Comparison of ENCODE assay signal across 25 mouse cellular contexts in genomic region chr10:25369691-25370090, GRCm38 (mm10). TPM values are rescaled to one million over a fixed set of nuclear protein-coding genes. Genes with fewer than 3 reads are reported as not detected.
DNase-seq lines count a peak whose midpoint lies in the region; ATAC-seq and TF ChIP-seq lines count a peak whose summit lies in the region.
"Had no signal": no experiment of that assay in that cellular context is flagged by ENCODE, and none has a peak within 500 bp of the region (broad histone marks: within the 10 kb centered on the region; RNA-seq: fewer than 3 reads in every experiment).

No protein-coding gene starts in this region.

- no peak for TF ChIP-seq EP300 in heart, postnatal 0 days (IDR thresholded peaks at IDR 0.05; ENCODE audit: low read depth)

- no peak overlapping the region; the same call in 1 of the 2 replicates for H3K9ac ChIP-seq in heart, postnatal 0 days (replicated peaks; ENCODE audit: low read depth, low read length)
- no peak overlapping the region for H3K9ac ChIP-seq in ES-E14 (ENCODE audit: insufficient read depth, low read depth, low read length, poor library complexity, severe bottlenecking)
- H3K9ac ChIP-seq in limb, embryonic 12.5 days (replicated peaks), result no peak overlapping the region
- H3K9ac ChIP-seq: forebrain, embryonic 12.5 days; hindbrain, embryonic 12.5 days; liver, embryonic 13.5 days; lung, embryonic 15.5 days; neural tube, embryonic 15.5 days had no signal

- WGBS in heart, postnatal 0 days, result 83% methylated on average over 9 of the region's 9 CpGs
- WGBS in limb, embryonic 12.5 days, result 67% methylated on average over 9 of the region's 9 CpGs

- ATAC-seq in heart, postnatal 0 days (ENCODE audit: insufficient read depth, low read depth), result no peak
- ATAC-seq in limb, embryonic 12.5 days (ENCODE audit: insufficient number of reproducible peaks, insufficient read depth, low FRiP score, low TSS enrichment, low read depth), result no peak
- ATAC-seq in erythroblast, adult 5-6 weeks (replicated peaks; ENCODE audit: low FRiP score, poor library complexity, severe bottlenecking), result no peak
- ATAC-seq: intestine, postnatal 0 days had no signal

- no peaks in the 10 kb centered on the region for H3K9me3 ChIP-seq in heart, postnatal 0 days (replicated peaks; ENCODE audit: control insufficient read depth, low read length)
- H3K9me3 ChIP-seq in ES-E14 (ENCODE audit: control insufficient read depth, insufficient read depth, low read depth, low read length), result no peaks in the 10 kb centered on the region
- H3K9me3 ChIP-seq in limb, embryonic 12.5 days, result no peaks in the 10 kb centered on the region
- H3K9me3 ChIP-seq: forebrain, embryonic 12.5 days; hindbrain, embryonic 12.5 days; liver, embryonic 13.5 days; lung, embryonic 15.5 days; midbrain, embryonic 10.5 days; neural tube, embryonic 15.5 days had no signal

- H3K4me1 ChIP-seq in heart, postnatal 0 days (ENCODE audit: control insufficient read depth, insufficient read depth), result peaks cover 33% of the 10 kb centered on the region
- H3K4me1 ChIP-seq in ES-E14 (ENCODE audit: control insufficient read depth in 2 of 2, insufficient read depth in 2 of 2, low read length in 2 of 2, poor library complexity in 1 of 2), result peaks cover 5 to 9% of the 10 kb centered on the region in 2 experiments
- peaks cover 29% of the 10 kb centered on the region for H3K4me1 ChIP-seq in brown adipose tissue, adult 24 weeks (ENCODE audit: control insufficient read depth, insufficient read depth, insufficient read length, low read length)
- peaks cover 86% of the 10 kb centered on the region for H3K4me1 ChIP-seq in limb, embryonic 12.5 days (replicated peaks)

- in situ Hi-C loops in ES-E14 (cut with MboI; ENCODE audit: low sequenced_read_pairs in 2 of 2, unreplicated experiment in 2 of 2), result no loop called here

- no peaks in the 10 kb centered on the region for H3K27me3 ChIP-seq in heart, postnatal 0 days (ENCODE audit: control insufficient read depth, insufficient read depth, low read length)
- H3K27me3 ChIP-seq in limb, embryonic 12.5 days, result no peaks in the 10 kb centered on the region
- H3K27me3 ChIP-seq: CH12.LX; forebrain, embryonic 12.5 days; hindbrain, embryonic 12.5 days; liver, embryonic 13.5 days; lung, embryonic 15.5 days; neural tube, embryonic 15.5 days had no signal

- peak overlapping the region; percentile 40; the same call in 1 of the 2 replicates for H3K27ac ChIP-seq in heart, postnatal 0 days (ENCODE audit: low read depth)
- peak overlapping the region; percentile 18; the same call in 1 of the 2 replicates for H3K27ac ChIP-seq in ES-E14 (ENCODE audit: insufficient read depth, low read depth, low read length, poor library complexity, severe bottlenecking)
- H3K27ac ChIP-seq in brown adipose tissue, adult 24 weeks (replicated peaks; ENCODE audit: low read depth, low read length), result peak overlapping the region; percentile 87
- peak overlapping the region; percentile 31 for H3K27ac ChIP-seq in limb, embryonic 12.5 days
- H3K27ac ChIP-seq: forebrain, embryonic 12.5 days; hindbrain, embryonic 12.5 days; liver, embryonic 13.5 days; lung, embryonic 15.5 days; midbrain, embryonic 10.5 days; neural tube, embryonic 15.5 days had no signal

- H3K4me2 ChIP-seq in heart, postnatal 0 days (ENCODE audit: low read depth, low read length), result no peak overlapping the region
- H3K4me2 ChIP-seq in limb, embryonic 12.5 days, result no peak overlapping the region
- H3K4me2 ChIP-seq: forebrain, embryonic 12.5 days; hindbrain, embryonic 12.5 days; liver, embryonic 13.5 days; lung, embryonic 15.5 days; neural tube, embryonic 15.5 days had no signal

- TF ChIP-seq CTCF in heart, postnatal 0 days (IDR thresholded peaks at IDR 0.05; ENCODE audit: low read depth), result no peak

- no peak overlapping the region for H3K4me3 ChIP-seq in heart, postnatal 0 days (ENCODE audit: low read depth, low read length)
- H3K4me3 ChIP-seq in ES-E14 (ENCODE audit: insufficient read depth in 1 of 2, low read depth in 1 of 2, low read length in 2 of 2, poor library complexity in 1 of 2, severe bottlenecking in 1 of 2), result no peak overlapping the region
- no peak overlapping the region for H3K4me3 ChIP-seq in brown adipose tissue, adult 24 weeks (ENCODE audit: insufficient read depth, low read depth, low read length)
- no peak overlapping the region for H3K4me3 ChIP-seq in limb, embryonic 12.5 days (replicated peaks)
- H3K4me3 ChIP-seq: erythroblast, embryonic 14.5 days; forebrain, embryonic 12.5 days; hindbrain, embryonic 12.5 days; liver, embryonic 13.5 days; lung, embryonic 15.5 days; midbrain, embryonic 10.5 days; neural tube, embryonic 15.5 days had no signal

- DNase-seq in heart, postnatal 0 days (ENCODE audit: low spot score), result no peak
- DNase-seq in heart, postnatal 4 days, result no peak
- no peak for DNase-seq in ES-E14 (ENCODE audit: low read depth, low spot score)
- no peak for DNase-seq in frontal cortex, postnatal 36 days (ENCODE audit: low spot score in 2 of 2)
- DNase-seq: adrenal gland, adult 8-10 months; B cell, adult 2 months; cerebellum, adult 2 months; cerebellum, postnatal 36 days; gastrocnemius, postnatal 25 days; heart, postnatal 10 days; kidney, postnatal 25 days; layer of hippocampus, postnatal 36 days; liver, embryonic 13.5 days; lung, postnatal 4 days had no signal

- no peaks in the 10 kb centered on the region for H3K36me3 ChIP-seq in heart, postnatal 0 days (replicated peaks; ENCODE audit: control insufficient read depth, insufficient read depth, low read length)
- H3K36me3 ChIP-seq in ES-E14 (ENCODE audit: control insufficient read depth, insufficient read depth, low read length, poor library complexity, severe bottlenecking), result no peaks in the 10 kb centered on the region
- no peaks in the 10 kb centered on the region for H3K36me3 ChIP-seq in limb, embryonic 12.5 days
- H3K36me3 ChIP-seq: forebrain, embryonic 12.5 days; hindbrain, embryonic 12.5 days; liver, embryonic 13.5 days; lung, embryonic 15.5 days; midbrain, embryonic 10.5 days; neural tube, embryonic 15.5 days had no signal

TF ChIP-seq in ES-E14, 5 proteins besides CTCF, POLR2A, EP300 and RAD21:
- TF ChIP-seq ZNF384 (IDR thresholded peaks at IDR 0.05; ENCODE audit: low read depth, low read length) (no peak), ZC3H11A (IDR thresholded peaks at IDR 0.05; ENCODE audit: borderline replicate concordance, low read depth, low read length) (no peak), HCFC1 (IDR thresholded peaks at IDR 0.05; ENCODE audit: borderline replicate concordance, insufficient read depth, low read length) (no peak), MAFK (IDR thresholded peaks at IDR 0.05; ENCODE audit: insufficient read depth, low read depth, low read length) (no peak), CHD2 (IDR thresholded peaks at IDR 0.05; ENCODE audit: low read depth, low read length) (no peak)

RNA-seq across cellular contexts. Expression of gene Epb41l2, which starts 10.1 kb away (rescaled TPM):
- 34.6 and 50.1 TPM in 2 replicates for total RNA-seq in heart, postnatal 0 days (2014; rRNA removed; ENCODE audit: low replicate concordance)
- 21.6 and 25.5 TPM in 2 replicates for polyA plus RNA-seq in heart, postnatal 0 days (2015; fragmentation: Nextera tagmentation; extraction: Ambion mirVana)
- total RNA-seq in heart, postnatal 4 days (2021), result 10 to 100 TPM; 90.5 to 91.5 TPM
- total RNA-seq in ES-E14 (2012; rRNA removed), result 72.5 and 83.1 TPM in 2 replicates
- 148 and 170 TPM in 2 replicates for polyA plus RNA-seq in brown adipose tissue, adult 24 weeks (2012; ENCODE audit: insufficient read depth, insufficient read length, missing spikeins)
- 106 and 111 TPM in 2 replicates for polyA plus RNA-seq in limb, embryonic 12.5 days (2016; fragmentation: Nextera tagmentation; extraction: Ambion mirVana)
- 11.5 and 13.6 TPM in 2 replicates for total RNA-seq in erythroblast, adult 5-6 weeks (2015; ENCODE audit: low replicate concordance)
- total RNA-seq in erythroblast, adult 5-6 weeks (2017; ENCODE audit: low replicate concordance), result 6.0 and 8.3 TPM in 2 replicates

Comparison
In these comparisons a context has a peak if more than half of its experiments do, and no peak if none do; other contexts are left out.
1. H3K27ac ChIP-seq: peak in every context shown above with its lines; median percentile 87 in brown adipose tissue, adult 24 weeks; 40 in heart, postnatal 0 days; 31 in limb, embryonic 12.5 days; 18 in ES-E14.